Mouse (Mus musculus) kidney, embryonic 15.5 days (tissue): ENCODE results near the gene Spata2. TPM values are rescaled to one million over a fixed set of nuclear protein-coding genes. Genes with fewer than 3 reads are reported as not detected.
A peak's percentile ranks its signal among the peaks of the same experiment; 100 is the strongest.

Source experiments
- ATAC-seq: fragments of 200-750 bp; cut with Nextera tagmentation; replicated peaks from 2 replicates; pipeline ENCODE4 v1.8.0; 2017; ENCODE audit warnings: moderate TSS enrichment; ENCODE audit not compliant: low FRiP score
- H3K27ac ChIP-seq: fragments of 300-500 bp; sonication (generic); 2 replicates; pipeline ENCODE4 v1.5.1; 2015; ENCODE audit warnings: mild to moderate bottlenecking, inconsistent platforms
- H3K27me3 ChIP-seq: fragments of 300-500 bp; sonication (generic); 2 replicates; pipeline ENCODE4 v1.6.1; 2015; ENCODE audit warnings: inconsistent platforms
- H3K36me3 ChIP-seq: fragments of 300-500 bp; sonication (generic); 2 replicates; pipeline ENCODE4 v1.6.1; 2015; ENCODE audit warnings: inconsistent platforms
- H3K4me1 ChIP-seq: fragments of 300-500 bp; sonication (generic); 2 replicates; pipeline ENCODE4 v1.6.1; 2015; ENCODE audit warnings: inconsistent platforms
- H3K4me2 ChIP-seq: fragments of 300-500 bp; sonication (generic); 2 replicates; pipeline ENCODE4 v1.6.1; 2015; ENCODE audit warnings: moderate library complexity, mild to moderate bottlenecking, inconsistent platforms
- H3K4me3 ChIP-seq: fragments of 300-500 bp; sonication (generic); replicated peaks from 2 replicates; pipeline ENCODE4 v1.5.1; 2015; ENCODE audit warnings: mild to moderate bottlenecking, inconsistent platforms
- H3K9ac ChIP-seq: fragments of 300-500 bp; sonication (generic); 2 replicates; pipeline ENCODE4 v1.6.1; 2015; ENCODE audit warnings: mild to moderate bottlenecking, inconsistent platforms
- H3K9me3 ChIP-seq: fragments of 300-500 bp; sonication (generic); replicated peaks from 2 replicates; pipeline ENCODE4 v1.6.1; 2016; ENCODE audit warnings: inconsistent platforms
- WGBS: fragments of 180-500 bp; shearing (Covaris S2); methylation state at CpG from one replicate; pipeline ENCODE4 v1.1.7; 2015; ENCODE audit warnings: mixed read lengths; 5-methylcytosine and 5-hydroxymethylcytosine counted together
- polyA plus RNA-seq: library from polyadenylated mRNA; unstranded; fragments of >200 nt; fragmentation: Nextera tagmentation; extraction: Ambion mirVana; gene quantifications from 2 replicates; pipeline ENCODE4 v1.2.1, GENCODE M21; 2015

Gene Spata2
- polyA plus RNA-seq, 1 experiment from 2014 or later = 17.8 TPM

GRCm38 (mm10) chr2:167532131-167532530 lies 39.4 kb upstream of the Spata2 start:
- 22% methylated on average over 13 of the region's 13 CpGs for WGBS
- 0 out of 2 replicates have a peak overlapping the region, but pooled peaks have one; percentile 12 for H3K4me2 ChIP-seq
- H3K9me3 ChIP-seq = no peaks in the 10 kb centered on the region
- H3K4me1 ChIP-seq = peaks cover 5% of the 10 kb centered on the region; the same call in 1 of the 2 replicates
- ATAC-seq = 0 out of 2 replicates have a peak, but pooled peaks have one; percentile 59
- H3K36me3 ChIP-seq = no peaks in the 10 kb centered on the region
- H3K27me3 ChIP-seq = peaks cover 19% of the 10 kb centered on the region
- H3K9ac ChIP-seq = no peak overlapping the region
- no peak overlapping the region for H3K4me3 ChIP-seq
- no peak overlapping the region for H3K27ac ChIP-seq

- ATAC-seq = no peak
- no peaks in the 10 kb centered on the region for H3K36me3 ChIP-seq
- 0 out of 2 replicates have a peak, but pooled peaks cover 3% of the 10 kb centered on the region for H3K4me1 ChIP-seq
- 80% methylated on average over 4 of the region's 4 CpGs for WGBS
- no peak overlapping the region for H3K4me3 ChIP-seq
- H3K27me3 ChIP-seq = peaks cover 8% of the 10 kb centered on the region
- H3K9me3 ChIP-seq = no peaks in the 10 kb centered on the region
- H3K9ac ChIP-seq = no peak overlapping the region
- H3K4me2 ChIP-seq = no peak overlapping the region
- H3K27ac ChIP-seq = no peak overlapping the region
These were observed 37.8 kb upstream of the Spata2 start for GRCm38 (mm10) chr2:167530536-167530935.

GRCm38 (mm10) chr2:167529935-167530513 lies 37.3 kb upstream of the Spata2 start:
- 0 out of 2 replicates have a peak, but pooled peaks cover 3% of the 10 kb centered on the region for H3K4me1 ChIP-seq
- 50% methylated on average over 5 of the region's 5 CpGs for WGBS
- H3K9me3 ChIP-seq = no peaks in the 10 kb centered on the region
- no peak overlapping the region for H3K4me2 ChIP-seq
- H3K27ac ChIP-seq = no peak overlapping the region
- H3K36me3 ChIP-seq = no peaks in the 10 kb centered on the region
- no peak overlapping the region for H3K9ac ChIP-seq
- no peak for ATAC-seq
- H3K27me3 ChIP-seq = peaks cover 6% of the 10 kb centered on the region
- H3K4me3 ChIP-seq = no peak overlapping the region

- Histone ChIP-seq H3K9ac (no peak overlapping the region), H3K27ac (no peak overlapping the region), H3K27me3 (no peaks in the 10 kb centered on the region), H3K4me2 (no peak overlapping the region), H3K4me1 (0 out of 2 replicates have a peak, but pooled peaks cover 3% of the 10 kb centered on the region), H3K36me3 (no peaks in the 10 kb centered on the region), H3K4me3 (no peak overlapping the region), H3K9me3 (no peaks in the 10 kb centered on the region)
- 13% methylated on average over 5 of the region's 5 CpGs for WGBS
- no peak; the same call in 1 of the 2 replicates for ATAC-seq
These were observed 35.6 kb upstream of the Spata2 start for GRCm38 (mm10) chr2:167528278-167528677.

- Histone ChIP-seq H3K4me2 (no peak overlapping the region), H3K36me3 (peaks cover 46% of the 10 kb centered on the region), H3K27me3 (no peaks in the 10 kb centered on the region), H3K9ac (no peak overlapping the region), H3K4me3 (no peak overlapping the region), H3K4me1 (no peaks in the 10 kb centered on the region), H3K9me3 (no peaks in the 10 kb centered on the region), H3K27ac (no peak overlapping the region)
- no peak for ATAC-seq
- WGBS = 89% methylated on average over 5 of the region's 5 CpGs
These were observed 27.0 kb upstream of the Spata2 start for GRCm38 (mm10) chr2:167519606-167520252.

- H3K4me3 ChIP-seq = no peak overlapping the region
- H3K4me2 ChIP-seq = no peak overlapping the region
- H3K27ac ChIP-seq = no peak overlapping the region
- ATAC-seq = no peak
- no peaks in the 10 kb centered on the region for H3K27me3 ChIP-seq
- 92% methylated on average over 5 of the region's 5 CpGs for WGBS
- no peaks in the 10 kb centered on the region for H3K9me3 ChIP-seq
- H3K36me3 ChIP-seq = peaks cover 87% of the 10 kb centered on the region
- no peak overlapping the region for H3K9ac ChIP-seq
- H3K4me1 ChIP-seq = no peaks in the 10 kb centered on the region
These were observed 23.0 kb upstream of the Spata2 start for GRCm38 (mm10) chr2:167515688-167516087.

GRCm38 (mm10) chr2:167514641-167515040 lies 22.0 kb upstream of the Spata2 start:
- Histone ChIP-seq H3K4me1 (no peaks in the 10 kb centered on the region), H3K9me3 (no peaks in the 10 kb centered on the region), H3K27me3 (no peaks in the 10 kb centered on the region), H3K4me2 (no peak overlapping the region), H3K4me3 (no peak overlapping the region), H3K36me3 (peaks cover 90% of the 10 kb centered on the region), H3K9ac (no peak overlapping the region), H3K27ac (no peak overlapping the region)
- no peak for ATAC-seq
- 91% methylated on average over 4 of the region's 4 CpGs for WGBS

GRCm38 (mm10) chr2:167512970-167513369 lies 20.3 kb upstream of the Spata2 start:
- H3K27ac ChIP-seq = no peak overlapping the region
- H3K9me3 ChIP-seq = no peaks in the 10 kb centered on the region
- H3K9ac ChIP-seq = no peak overlapping the region

GRCm38 (mm10) chr2:167512365-167512764 lies 19.7 kb upstream of the Spata2 start:
- no peak overlapping the region for H3K4me2 ChIP-seq
- WGBS = 97% methylated on average over 9 of the region's 9 CpGs
- no peaks in the 10 kb centered on the region for H3K4me1 ChIP-seq
- ATAC-seq = no peak
- no peak overlapping the region for H3K4me3 ChIP-seq
- H3K27ac ChIP-seq = no peak overlapping the region
- H3K36me3 ChIP-seq = peaks cover 99% of the 10 kb centered on the region
- no peaks in the 10 kb centered on the region for H3K27me3 ChIP-seq
- no peaks in the 10 kb centered on the region for H3K9me3 ChIP-seq
- H3K9ac ChIP-seq = no peak overlapping the region

More at GRCm38 (mm10) chr2:167512970-167513369, 20.3 kb upstream of the Spata2 start:
- Histone ChIP-seq H3K4me2 (no peak overlapping the region), H3K36me3 (peaks cover 99% of the 10 kb centered on the region), H3K4me3 (no peak overlapping the region), H3K27me3 (no peaks in the 10 kb centered on the region), H3K4me1 (no peaks in the 10 kb centered on the region)
- WGBS = 90% methylated on average over 5 of the region's 5 CpGs
- ATAC-seq = no peak

- Histone ChIP-seq H3K4me2 (no peak overlapping the region), H3K27me3 (no peaks in the 10 kb centered on the region), H3K36me3 (peaks cover 91% of the 10 kb centered on the region), H3K9me3 (no peaks in the 10 kb centered on the region), H3K4me1 (peaks cover 2% of the 10 kb centered on the region), H3K9ac (no peak overlapping the region), H3K4me3 (no peak overlapping the region), H3K27ac (no peak overlapping the region)
- no peak for ATAC-seq
- WGBS = 75% methylated on average over 3 of the region's 3 CpGs
These were observed 17.8 kb upstream of the Spata2 start for GRCm38 (mm10) chr2:167510485-167510884.

- H3K4me1 ChIP-seq = peaks cover 18% of the 10 kb centered on the region
- H3K4me2 ChIP-seq = no peak overlapping the region
- no peak for ATAC-seq
- H3K27ac ChIP-seq = no peak overlapping the region
- no peak overlapping the region for H3K4me3 ChIP-seq
- H3K27me3 ChIP-seq = no peaks in the 10 kb centered on the region
- no peaks in the 10 kb centered on the region for H3K9me3 ChIP-seq
- H3K36me3 ChIP-seq = peaks cover 72% of the 10 kb centered on the region
- H3K9ac ChIP-seq = no peak overlapping the region
- WGBS = 95% methylated on average over 4 of the region's 4 CpGs
These were observed 15.9 kb upstream of the Spata2 start for GRCm38 (mm10) chr2:167508569-167508968.

GRCm38 (mm10) chr2:167507719-167508385 lies 15.2 kb upstream of the Spata2 start:
- no peaks in the 10 kb centered on the region for H3K9me3 ChIP-seq
- H3K4me3 ChIP-seq = no peak overlapping the region
- no peak overlapping the region for H3K4me2 ChIP-seq
- no peaks in the 10 kb centered on the region for H3K27me3 ChIP-seq
- peaks cover 21% of the 10 kb centered on the region for H3K4me1 ChIP-seq
- H3K36me3 ChIP-seq = peaks cover 65% of the 10 kb centered on the region
- no peak overlapping the region for H3K27ac ChIP-seq
- WGBS = 79% methylated on average over 3 of the region's 3 CpGs
- no peak overlapping the region for H3K9ac ChIP-seq
- no peak for ATAC-seq
